Mouse (Mus musculus) embryonic fibroblast, embryonic 13.5 days (primary cell): ENCODE results near the gene Slc25a21. TPM values are rescaled to one million over a fixed set of nuclear protein-coding genes. Genes with fewer than 3 reads are reported as not detected.

Source experiments
- H3K27ac ChIP-seq: 2 replicates; pipeline ENCODE4 v1.5.1; 2012; ENCODE audit warnings: low read length, control low read depth, inconsistent platforms; ENCODE audit not compliant: insufficient read depth
- H3K4me1 ChIP-seq: 2 replicates; pipeline ENCODE4 v1.6.1; 2011; ENCODE audit warnings: low read length; ENCODE audit not compliant: control insufficient read depth, insufficient read depth
- H3K4me3 ChIP-seq: 2 replicates; pipeline ENCODE4 v1.5.1; 2011; ENCODE audit warnings: mild to moderate bottlenecking, control low read depth, low read length; ENCODE audit not compliant: insufficient read depth
- CTCF ChIP-seq: IDR thresholded peaks from 2 replicates; pipeline ENCODE4 v1.5.1; 2011; ENCODE audit warnings: mild to moderate bottlenecking, control low read depth, low read length, moderate library complexity, borderline replicate concordance; ENCODE audit not compliant: insufficient read depth
- POLR2A ChIP-seq: IDR thresholded peaks from 2 replicates; pipeline ENCODE4 v1.6.1; 2011; ENCODE audit warnings: low read depth, mild to moderate bottlenecking, control low read depth, low read length, moderate library complexity
- polyA plus RNA-seq: library from polyadenylated mRNA; stranded (reverse); fragments of >200 nt; gene quantifications from 2 replicates; pipeline ENCODE4 v1.2.4, GENCODE M21; 2011; ENCODE audit warnings: low read depth; ENCODE audit not compliant: missing spikeins, insufficient read length

Gene Slc25a21
- polyA plus RNA-seq, 1 experiment = 0.19 TPM

DNA sequence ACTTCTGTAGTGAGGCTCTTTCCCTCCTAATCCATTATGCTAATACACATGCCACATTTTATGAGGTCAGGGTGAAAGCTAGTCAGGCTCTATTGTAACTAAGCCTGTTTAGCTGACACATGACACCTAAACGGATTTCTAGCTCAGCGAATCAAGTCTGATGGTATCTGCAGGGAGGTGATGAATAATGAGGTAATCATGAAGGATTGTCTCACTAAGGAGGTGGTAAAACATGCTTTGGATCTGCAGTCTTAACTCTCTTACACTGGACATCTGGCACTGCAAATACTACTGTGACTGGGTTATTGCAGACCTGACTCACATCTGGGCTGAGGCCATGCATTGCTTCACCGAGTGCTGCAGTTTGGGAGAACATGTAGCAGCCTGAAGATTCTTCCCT lies 392.8 kb downstream of the Slc25a21 start:
- TF ChIP-seq POLR2A = no peak
- TF ChIP-seq CTCF = no peak
- H3K4me1 ChIP-seq = no peaks in the 10 kb centered on the region
- no peak overlapping the region for H3K27ac ChIP-seq
- no peak overlapping the region for H3K4me3 ChIP-seq

DNA sequence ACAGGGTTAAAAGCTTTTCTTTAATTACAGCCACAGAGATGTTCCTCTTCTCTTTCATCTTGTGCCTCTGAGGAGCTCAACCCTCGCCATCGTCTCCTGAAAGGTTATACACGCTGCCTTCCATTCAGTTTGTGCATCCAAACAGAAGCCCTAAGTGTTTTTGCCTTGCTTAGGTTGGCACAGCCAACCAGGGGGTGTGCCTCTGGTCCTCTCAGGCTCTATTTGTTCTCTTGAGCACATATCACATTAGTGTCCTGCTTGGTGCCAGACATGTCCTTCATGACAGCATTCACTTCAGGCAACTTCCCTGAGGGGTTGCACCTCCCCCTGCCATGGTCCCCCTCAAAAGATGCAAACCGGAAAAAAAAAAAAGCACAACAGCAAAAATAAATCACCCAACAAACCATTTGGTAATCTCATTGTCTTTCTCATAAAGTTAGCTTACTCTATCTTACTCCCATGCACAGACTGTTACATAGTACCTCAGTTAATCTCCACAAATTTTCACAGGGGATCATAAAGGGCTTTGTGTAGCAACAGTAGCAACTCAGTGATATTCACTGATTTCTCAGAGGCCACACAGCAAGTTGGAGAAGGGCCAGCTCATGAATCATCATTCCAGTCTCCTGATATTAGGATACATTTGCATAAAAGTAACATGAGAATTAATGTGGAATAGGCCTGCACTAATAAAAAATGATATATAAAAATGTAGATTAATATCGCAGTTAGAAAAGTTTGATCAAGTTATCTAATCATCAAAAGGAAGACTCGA lies 398.4 kb downstream of the Slc25a21 start:
- Histone ChIP-seq H3K4me1 (no peaks in the 10 kb centered on the region), H3K4me3 (no peak overlapping the region), H3K27ac (no peak overlapping the region)
- TF ChIP-seq POLR2A (no peak), CTCF (no peak)

DNA sequence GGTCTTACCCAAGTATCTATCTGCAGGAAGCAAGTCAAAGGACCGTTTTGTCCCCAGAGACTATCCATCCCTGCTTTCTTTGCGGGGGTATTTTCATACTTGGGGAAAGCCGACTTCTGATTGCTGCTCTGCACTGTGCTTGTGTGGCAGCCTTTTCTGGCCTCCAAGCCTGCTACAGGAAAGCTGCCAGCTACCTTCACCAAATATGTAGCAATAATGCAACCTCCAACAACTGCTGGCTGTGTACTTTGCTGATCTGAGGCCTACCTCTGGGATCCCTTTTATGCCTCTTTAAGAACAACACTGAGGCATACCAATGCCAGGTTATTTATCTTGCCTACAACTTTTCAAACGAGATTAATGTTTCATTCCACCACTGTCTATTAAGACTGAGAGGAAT lies 408.0 kb downstream of the Slc25a21 start:
- Histone ChIP-seq H3K27ac (no peak overlapping the region), H3K4me3 (no peak overlapping the region), H3K4me1 (no peaks in the 10 kb centered on the region)
- TF ChIP-seq CTCF (no peak), POLR2A (no peak)

DNA sequence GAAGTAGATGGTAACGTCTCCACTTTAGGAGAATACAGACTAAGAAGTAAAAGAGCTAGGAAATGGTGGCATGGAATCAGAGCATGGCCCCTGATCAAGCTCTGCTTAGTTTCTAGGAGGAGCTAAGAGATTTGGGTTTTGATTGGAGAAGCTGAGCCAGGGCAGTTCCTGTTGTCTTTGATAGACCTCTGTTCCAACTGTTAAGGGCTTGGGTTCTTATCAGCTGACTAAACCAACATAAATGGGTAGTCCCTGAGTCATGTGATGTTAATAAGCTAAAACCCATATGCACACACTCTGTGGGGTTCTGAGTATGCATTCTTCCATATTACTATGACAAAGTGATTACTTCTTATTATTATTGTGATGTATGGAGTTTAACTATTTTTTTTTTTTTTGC lies 412.0 kb downstream of the Slc25a21 start:
- H3K27ac ChIP-seq = no peak overlapping the region
- TF ChIP-seq CTCF (no peak), POLR2A (no peak)
- H3K4me1 ChIP-seq = peaks cover 11% of the 10 kb centered on the region
- no peak overlapping the region for H3K4me3 ChIP-seq

DNA sequence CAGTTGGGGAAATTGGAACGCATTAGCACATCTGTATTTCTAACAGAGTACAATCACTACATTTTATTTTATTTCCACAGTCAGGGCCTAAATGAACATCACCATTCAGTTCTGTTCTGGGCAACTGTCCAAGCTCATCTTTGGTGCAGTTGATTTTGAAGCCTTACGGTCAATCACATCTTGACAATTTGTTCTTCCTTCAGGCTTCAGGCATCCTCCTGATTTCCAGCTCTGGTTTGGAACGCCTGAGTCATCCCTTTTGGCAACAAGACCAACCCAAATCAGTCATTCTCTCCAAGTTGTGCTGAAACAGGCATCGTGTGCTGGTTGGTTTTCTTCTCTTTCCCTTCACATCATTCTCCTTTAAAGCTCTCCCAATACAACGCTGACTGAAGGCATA lies 416.1 kb downstream of the Slc25a21 start:
- peaks cover 17% of the 10 kb centered on the region for H3K4me1 ChIP-seq
- peak overlapping the region; percentile 49 for H3K27ac ChIP-seq
- no peak overlapping the region for H3K4me3 ChIP-seq
- TF ChIP-seq POLR2A = no peak
- TF ChIP-seq CTCF = no peak

DNA sequence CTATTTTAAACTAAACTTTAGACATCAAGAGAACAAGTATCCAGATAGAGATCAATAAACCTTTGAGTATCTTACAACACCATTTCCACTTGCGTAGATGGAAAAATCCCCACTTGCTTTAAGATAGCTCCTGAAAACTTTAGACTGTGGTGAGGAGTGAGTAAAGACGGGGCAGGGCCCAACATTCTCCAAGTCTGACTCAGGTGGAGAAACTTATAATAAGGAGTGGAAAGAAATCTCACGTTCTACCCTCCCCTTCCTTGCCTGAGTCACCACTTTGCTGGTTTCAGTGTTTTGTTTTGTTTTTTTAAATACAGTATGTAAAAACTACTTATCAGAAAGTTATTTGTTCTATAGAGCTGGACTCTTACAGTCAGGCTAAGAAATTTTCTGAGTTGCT lies 417.7 kb downstream of the Slc25a21 start:
- TF ChIP-seq POLR2A (no peak), CTCF (no peak)
- peak overlapping the region; percentile 56 for H3K27ac ChIP-seq
- peaks cover 17% of the 10 kb centered on the region for H3K4me1 ChIP-seq
- H3K4me3 ChIP-seq = no peak overlapping the region

DNA sequence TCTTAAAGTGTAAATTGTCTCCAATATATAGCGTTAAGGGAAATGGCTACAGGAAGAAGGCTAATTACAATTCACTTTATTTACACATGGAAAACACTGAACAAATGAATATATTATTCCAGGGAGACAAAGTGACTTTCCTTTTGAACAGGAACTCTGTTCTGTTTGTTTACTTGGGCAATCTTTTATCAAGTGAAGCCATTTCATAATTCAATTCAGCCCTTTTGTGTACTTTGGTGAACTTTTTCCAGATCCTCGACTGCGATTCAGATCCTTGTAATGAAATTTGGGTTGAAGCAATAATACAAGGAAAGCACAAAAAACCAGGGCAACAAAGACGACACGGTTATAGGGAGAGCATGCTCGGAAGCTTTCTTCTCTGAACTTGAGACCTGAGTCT lies 423.3 kb downstream of the Slc25a21 start:
- Histone ChIP-seq H3K27ac (no peak overlapping the region), H3K4me3 (no peak overlapping the region), H3K4me1 (no peaks in the 10 kb centered on the region)
- TF ChIP-seq POLR2A (no peak), CTCF (no peak)

DNA sequence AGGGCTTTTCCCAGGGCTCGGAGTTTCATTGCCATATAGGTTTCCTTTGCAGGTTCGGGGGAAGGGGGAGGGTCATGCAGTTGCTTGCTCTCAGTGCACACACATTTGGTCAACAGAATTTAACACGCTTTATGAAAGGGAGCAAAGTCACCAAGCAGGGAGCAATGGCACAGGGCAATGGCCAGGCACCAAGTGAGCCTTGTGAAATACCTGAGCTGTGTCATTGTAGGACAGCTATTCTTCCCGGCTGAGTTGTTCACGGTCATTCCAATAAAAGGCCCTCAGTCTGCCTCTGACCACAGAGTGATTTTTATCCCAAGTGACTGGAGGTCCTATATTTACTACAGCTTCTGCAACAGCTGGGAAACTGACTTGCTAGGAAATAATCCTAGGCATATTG lies 427.9 kb downstream of the Slc25a21 start:
- no peak overlapping the region for H3K4me3 ChIP-seq
- H3K27ac ChIP-seq = no peak overlapping the region
- H3K4me1 ChIP-seq = no peaks in the 10 kb centered on the region
- TF ChIP-seq POLR2A = no peak
- TF ChIP-seq CTCF = no peak

DNA sequence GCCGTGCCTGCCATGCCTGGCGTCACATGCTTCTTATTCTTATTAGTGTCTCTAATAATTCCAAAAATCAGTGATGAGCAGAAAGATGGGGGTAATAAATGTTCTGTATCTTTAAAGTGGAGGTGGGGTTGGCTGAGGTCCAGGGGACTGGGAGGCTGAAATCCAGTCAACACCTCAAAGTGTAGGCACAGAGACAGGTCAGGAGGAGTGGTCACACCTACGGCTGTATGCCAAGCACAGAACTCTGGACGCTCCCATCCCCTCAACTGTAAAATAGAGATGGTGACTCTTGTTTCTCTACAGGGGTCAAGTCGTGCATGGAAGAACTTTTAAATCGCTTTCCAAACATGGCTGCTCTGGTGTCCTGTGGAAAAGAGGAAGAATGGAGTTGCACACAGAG lies 429.8 kb downstream of the Slc25a21 start:
- TF ChIP-seq POLR2A (no peak), CTCF (no peak)
- Histone ChIP-seq H3K4me3 (no peak overlapping the region), H3K4me1 (no peaks in the 10 kb centered on the region), H3K27ac (no peak overlapping the region)

DNA sequence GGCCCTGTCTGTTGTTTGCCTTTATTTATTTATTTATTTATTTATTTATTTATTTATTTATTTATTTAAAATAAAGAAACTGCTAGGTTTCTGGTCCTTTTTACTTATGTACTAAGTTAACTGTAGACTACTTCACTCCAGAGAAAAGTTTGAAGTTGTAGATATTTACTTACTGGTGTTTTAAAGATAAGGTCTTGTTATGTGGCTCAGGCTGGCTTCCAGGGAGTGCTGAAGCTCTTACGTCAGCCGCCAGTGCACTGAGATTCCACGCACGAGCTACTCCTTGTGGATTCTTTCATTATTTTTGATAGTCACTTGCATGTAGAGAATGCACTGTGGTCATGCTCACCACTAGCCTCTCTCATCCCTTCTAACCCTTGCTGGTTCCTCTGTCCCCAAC lies 460.2 kb downstream of the Slc25a21 start:
- Histone ChIP-seq H3K27ac (no peak overlapping the region), H3K4me3 (no peak overlapping the region), H3K4me1 (no peaks in the 10 kb centered on the region)
- TF ChIP-seq CTCF (no peak), POLR2A (no peak)

DNA sequence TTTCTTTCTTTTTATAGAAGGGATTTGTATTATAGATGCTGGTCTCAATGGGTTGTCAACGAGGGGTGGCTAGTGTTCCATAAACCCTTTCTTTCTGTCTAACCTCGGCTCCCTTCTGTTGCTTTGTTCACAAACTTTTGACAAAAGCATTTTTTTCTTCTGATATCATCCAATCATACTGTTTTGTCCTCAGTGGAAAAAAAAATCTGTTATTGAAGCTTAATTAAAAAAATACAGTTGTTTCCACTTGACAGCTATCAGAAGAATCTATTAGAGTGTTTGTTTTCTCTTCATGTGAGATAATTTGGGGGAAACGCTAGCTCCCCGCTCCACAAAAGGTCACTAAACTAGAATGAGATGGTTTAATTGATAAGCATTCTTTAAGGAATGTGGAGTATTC lies 469.6 kb downstream of the Slc25a21 start:
- H3K4me3 ChIP-seq = no peak overlapping the region
- no peaks in the 10 kb centered on the region for H3K4me1 ChIP-seq
- TF ChIP-seq POLR2A = no peak
- no peak for TF ChIP-seq CTCF
- H3K27ac ChIP-seq = no peak overlapping the region
